Mouse (Mus musculus): ENCODE measurements around the gene Pde3a.

Pde3a gene

DNA sequence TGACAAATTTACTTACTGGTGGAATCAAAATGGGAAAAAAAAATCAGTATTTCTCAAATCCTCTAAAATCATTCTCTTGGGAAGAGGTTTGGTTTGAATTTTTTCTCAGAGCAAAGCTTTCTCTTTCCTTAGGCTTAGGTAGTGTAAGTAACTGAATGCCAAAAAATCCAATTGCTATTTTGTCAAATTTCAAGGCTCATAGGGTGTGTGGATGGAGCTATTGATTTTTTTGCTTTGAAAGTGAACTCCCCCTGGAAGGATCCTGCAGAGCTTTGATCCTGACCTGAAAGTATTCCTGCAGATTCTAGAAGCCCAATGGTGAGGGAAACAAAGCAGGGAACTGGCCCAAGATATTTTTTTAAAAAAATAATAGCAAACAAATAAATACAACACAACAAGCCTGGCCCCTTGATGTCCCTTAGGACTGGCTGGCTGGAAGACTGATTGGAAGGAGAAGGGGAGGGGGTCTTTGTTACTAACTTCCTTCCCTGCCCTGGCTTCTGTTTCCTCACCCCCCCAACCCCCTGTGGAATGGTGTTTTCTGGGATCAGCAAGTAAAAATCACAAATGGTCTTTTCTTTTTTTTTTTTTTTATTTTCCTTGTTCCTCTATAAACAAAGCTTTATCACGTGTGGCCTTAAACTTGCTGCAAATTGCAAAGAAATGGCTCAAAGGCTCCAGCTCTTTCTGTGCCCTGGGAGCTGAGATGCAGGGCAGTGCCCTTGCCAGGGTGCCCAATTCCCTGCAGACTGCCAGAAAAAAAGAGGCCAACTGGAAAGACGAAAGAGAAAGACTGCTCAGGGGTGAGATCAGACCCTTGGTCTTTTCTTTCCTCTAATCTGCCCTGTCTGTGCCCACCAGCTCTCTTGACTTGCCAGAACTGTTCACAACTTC lies 274.9 kb downstream of the Pde3a start, which contains the start of gene Slco1c1:
Slco1c1 (plus strand) TSS at position 622 of the 894 bp plus-strand sequence.
- DNase-seq = no peak

DNA sequence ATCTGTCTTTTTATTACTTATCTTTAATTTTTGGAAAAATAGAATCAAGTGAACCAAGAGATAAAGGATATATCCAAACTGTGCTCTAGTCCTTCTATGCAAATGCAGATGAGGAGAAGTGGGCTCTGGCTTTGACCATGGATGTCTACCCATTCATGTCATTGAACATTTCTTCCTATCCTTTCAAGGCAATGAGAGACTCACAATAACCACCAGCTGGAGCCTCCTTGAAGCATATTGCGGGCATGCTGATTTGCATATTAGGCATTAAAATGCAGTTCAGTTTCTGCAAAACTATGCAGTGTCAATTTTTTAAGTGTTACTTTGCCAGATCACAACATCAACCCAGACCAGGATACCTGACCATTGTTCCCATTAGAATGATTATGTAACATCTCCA lies 276.7 kb downstream of the Pde3a start:
- no peak for DNase-seq

DNA sequence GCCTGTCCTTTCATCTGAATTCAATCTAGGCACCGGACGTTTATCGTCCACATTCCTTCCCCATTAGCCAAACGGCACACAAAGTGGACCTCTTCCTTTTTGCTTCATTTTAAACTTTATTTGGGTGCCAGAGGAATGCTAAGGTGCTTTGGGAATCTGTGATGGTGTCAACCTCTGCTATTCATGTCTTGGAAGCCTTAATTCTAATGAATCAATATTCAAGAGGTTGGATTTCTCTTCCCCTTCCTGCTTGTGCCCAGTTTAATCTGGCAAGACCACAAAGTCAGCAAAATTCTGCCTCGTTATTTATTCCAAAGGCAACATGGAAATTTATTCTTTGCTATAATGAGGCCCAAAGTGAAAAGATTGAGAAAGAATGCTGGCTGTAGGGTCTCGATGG lies 281.8 kb downstream of the Pde3a start:
- no peak for DNase-seq

DNA sequence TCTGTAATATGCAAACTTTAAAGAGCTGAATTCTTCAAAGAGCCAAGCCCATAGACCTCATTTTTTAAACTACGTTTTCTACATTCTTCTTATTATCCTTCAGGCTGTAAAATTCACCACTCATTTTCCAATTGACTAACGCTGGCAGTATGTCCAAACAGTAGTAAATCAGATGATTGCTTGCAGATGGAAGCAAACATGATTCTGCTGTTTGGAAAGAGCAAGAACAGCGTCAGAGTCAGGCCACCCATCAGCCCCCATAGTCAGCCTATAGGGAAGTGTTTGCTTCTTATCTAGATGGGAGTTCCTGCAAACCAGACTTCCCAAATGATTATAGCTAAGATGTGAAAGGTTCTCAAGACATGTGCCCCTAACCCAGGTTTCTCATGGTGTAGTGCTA lies 288.2 kb downstream of the Pde3a start:
- DNase-seq = no peak

DNA sequence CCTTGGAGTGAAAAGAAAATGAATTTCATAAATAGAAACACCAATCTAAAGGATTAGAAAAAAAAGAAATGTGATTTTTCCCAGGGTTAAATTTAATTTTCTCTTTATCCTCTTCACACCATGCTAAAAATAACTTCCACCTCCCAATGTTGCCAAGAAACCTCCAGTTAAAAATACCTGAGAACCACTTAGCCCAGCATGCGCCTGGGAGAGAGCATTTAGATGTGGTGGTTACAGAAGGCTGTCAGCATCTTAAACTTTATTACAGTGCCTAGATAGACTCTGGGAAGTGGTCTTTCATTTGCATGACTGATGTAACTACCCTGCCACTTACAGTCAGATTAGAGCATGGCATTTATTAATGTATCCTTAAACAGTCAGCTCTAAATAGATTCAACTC lies 292.1 kb downstream of the Pde3a start:
- no peak for DNase-seq

DNA sequence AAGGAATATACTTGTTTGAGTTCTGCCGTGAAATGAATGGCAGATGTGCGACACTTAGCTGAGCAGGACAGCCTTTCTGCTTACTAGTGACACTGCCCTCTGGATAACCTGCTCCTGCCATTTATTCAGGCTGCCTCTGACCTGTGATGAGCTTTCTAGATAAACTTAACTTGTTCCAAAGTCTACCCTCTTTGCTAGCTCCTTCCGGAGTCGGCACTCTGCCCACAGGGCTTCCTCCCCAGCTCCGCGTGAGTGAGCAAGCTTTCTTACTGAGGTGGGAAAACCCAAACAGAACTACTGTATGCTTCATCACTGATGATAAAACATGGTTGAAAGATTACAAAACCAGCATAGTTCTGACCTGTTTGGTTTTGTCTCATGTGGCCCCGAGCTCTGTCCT lies 294.3 kb downstream of the Pde3a start:
- DNase-seq = no peak
